Mouse (Mus musculus) kidney, postnatal 25 days (tissue): ENCODE data around the gene Msi2.
A peak's percentile ranks its signal among the peaks of the same experiment; 100 is the strongest.

ENCODE experiments used
- DNase-seq, 2 experiments: peaks; one replicate each; pipeline ENCODE4 v3.0.0; 2021; ENCODE audit warnings: mixed read lengths in 2 of 2

Msi2 gene

GRCm38 (mm10) chr11:88536861-88537260 is 181.5 kb downstream of the Msi2 start:
- DNase-seq = no peak

GRCm38 (mm10) chr11:88534331-88534929 is 183.9 kb downstream of the Msi2 start:
- no peak for DNase-seq

- DNase-seq = no peak
These were observed 186.3 kb downstream of the Msi2 start for GRCm38 (mm10) chr11:88532016-88532415.

GRCm38 (mm10) chr11:88530032-88530431 is 188.3 kb downstream of the Msi2 start:
- DNase-seq = no peak

- peak; percentile 72 to 76 for DNase-seq
These were observed 189.7 kb downstream of the Msi2 start for GRCm38 (mm10) chr11:88528522-88529101.

- no peak for DNase-seq
These were observed 191.6 kb downstream of the Msi2 start for GRCm38 (mm10) chr11:88526711-88527110.

GRCm38 (mm10) chr11:88524790-88525575 is 193.3 kb downstream of the Msi2 start:
- peak; percentile 58 to 76 for DNase-seq

GRCm38 (mm10) chr11:88524437-88524789 is 193.9 kb downstream of the Msi2 start:
- DNase-seq = no peak

GRCm38 (mm10) chr11:88523921-88524320 is 194.4 kb downstream of the Msi2 start:
- DNase-seq = peak; percentile 68 to 76

GRCm38 (mm10) chr11:88523511-88523910 is 194.8 kb downstream of the Msi2 start:
- DNase-seq = no peak

GRCm38 (mm10) chr11:88522114-88522513 is 196.2 kb downstream of the Msi2 start:
- no peak for DNase-seq

GRCm38 (mm10) chr11:88520951-88521730 is 197.2 kb downstream of the Msi2 start:
- DNase-seq = no peak

- no peak for DNase-seq
These were observed 200.0 kb downstream of the Msi2 start for GRCm38 (mm10) chr11:88518361-88518760.

- DNase-seq = no peak
These were observed 201.5 kb downstream of the Msi2 start for GRCm38 (mm10) chr11:88516596-88517485.

- DNase-seq = peak in 1 of 2 experiments; percentile 69
These were observed 202.4 kb downstream of the Msi2 start for GRCm38 (mm10) chr11:88515736-88516583.

- no peak for DNase-seq
These were observed 203.0 kb downstream of the Msi2 start for GRCm38 (mm10) chr11:88515267-88515666.

- peak; percentile 85 to 89 for DNase-seq
These were observed 204.0 kb downstream of the Msi2 start for GRCm38 (mm10) chr11:88514151-88514926.

GRCm38 (mm10) chr11:88512580-88512979 is 205.7 kb downstream of the Msi2 start:
- peak; percentile 80 to 89 for DNase-seq

- no peak for DNase-seq
These were observed 207.9 kb downstream of the Msi2 start for GRCm38 (mm10) chr11:88510282-88510850.

GRCm38 (mm10) chr11:88509464-88509863 is 208.8 kb downstream of the Msi2 start:
- no peak for DNase-seq
